Mouse (Mus musculus) left cerebral cortex, adult 8-10 months (tissue): Measurements from ENCODE around the gene Slc52a3. TPM values are rescaled to one million over a fixed set of nuclear protein-coding genes. Genes with fewer than 3 reads are reported as not detected.

ENCODE experiments used
- DNase-seq, 2 experiments: peaks; one replicate each; pipeline ENCODE4 v3.0.0; 2022; ENCODE audit warnings: low spot score in 2 of 2
- microRNA-seq, 2 experiments: library from miRNA; unstranded; fragments of <30 nt; microRNA quantifications; one replicate each; pipeline ENCODE4 v1.2.0; 2022
- total RNA-seq, 4 experiments: library from RNA; stranded (reverse); gene quantifications; 2 replicates each; pipeline ENCODE4 v1.2.4; 2022

Gene Slc52a3
- total RNA-seq, 4 experiments from 2014 or later: 1.8 to 3.0 (median 2.2) TPM

- no peak for DNase-seq
Measured at GRCm38 (mm10) chr2:152047116-152048002, 51.0 kb downstream of the Slc52a3 start.

GRCm38 (mm10) chr2:152048003-152048980 is 52.0 kb downstream of the Slc52a3 start:
- no peak for DNase-seq

- no peak for DNase-seq
Measured at GRCm38 (mm10) chr2:152048981-152049441, 52.7 kb downstream of the Slc52a3 start.

GRCm38 (mm10) chr2:152049611-152050270 is 53.4 kb downstream of the Slc52a3 start:
- no peak for DNase-seq

- DNase-seq: no peak
Measured at GRCm38 (mm10) chr2:152050316-152050715, 54.0 kb downstream of the Slc52a3 start.

GRCm38 (mm10) chr2:152051985-152052384 is 55.7 kb downstream of the Slc52a3 start:
- DNase-seq: no peak

- DNase-seq: no peak
Measured at GRCm38 (mm10) chr2:152055406-152055805, 59.1 kb downstream of the Slc52a3 start.

GRCm38 (mm10) chr2:152056368-152057251 is 60.3 kb downstream of the Slc52a3 start:
- no peak for DNase-seq

GRCm38 (mm10) chr2:152057252-152057563 is 60.9 kb downstream of the Slc52a3 start:
- DNase-seq: no peak

Small RNAs within 50 kb of the gene (microRNA-seq; reads per million reads assigned to microRNA genes)
- gene Mir1953: 0 to 0.22 reads per million in 2 experiments

Other genes starting within 250 kb of the Slc52a3 start
- gene Rspo4, start 153.6 kb upstream of the Slc52a3 start, total RNA-seq: under 1 TPM in 1 of 4 experiments, not detected in 3; 0.37 TPM
- under 1 TPM in 1 of 4 experiments, not detected in 3; 0.14 TPM for gene Angpt4, start 85.3 kb upstream of the Slc52a3 start, total RNA-seq
- 1 to 10 TPM; 6.7 to 7.6 (median 7.0) TPM for gene Fam110a, start 16.3 kb upstream of the Slc52a3 start, total RNA-seq
- 10 to 100 TPM; 17.9 to 22.5 (median 20.4) TPM for gene Scrt2, start 85.0 kb downstream of the Slc52a3 start, total RNA-seq
- gene Srxn1, start 109.0 kb downstream of the Slc52a3 start, total RNA-seq: 100 to 1,000 TPM in 1 of 4 experiments, 10 to 100 TPM in 3; 84.6 to 103 (median 91.5) TPM
- 1 to 10 TPM in 2 of 4 experiments, under 1 TPM in 2; 0.91 to 1.5 (median 1.0) TPM for gene Tcf15, start 147.1 kb downstream of the Slc52a3 start, total RNA-seq
- 100 to 1,000 TPM in 3 of 4 experiments, 10 to 100 TPM in 1; 95.7 to 112 (median 101) TPM for gene Csnk2a1, start 230.3 kb downstream of the Slc52a3 start, total RNA-seq